Mouse (Mus musculus) kidney, embryonic 14.5 days (tissue): Measurements from ENCODE around the gene Lsm2. TPM values are rescaled to one million over a fixed set of nuclear protein-coding genes. Genes with fewer than 3 reads are reported as not detected.
A peak's percentile ranks its signal among the peaks of the same experiment; 100 is the strongest.
"Not testable (repeated sequence)": the region's sequence is repeated elsewhere in the genome, so short reads cannot be mapped to it uniquely, and the experiment has no call there.

Experiments used
- ATAC-seq: fragments of 200-750 bp; cut with Nextera tagmentation; 2 replicates; pipeline ENCODE4 v1.8.0; 2017; ENCODE audit warnings: moderate number of reproducible peaks, mild to moderate bottlenecking, moderate TSS enrichment, moderate library complexity; ENCODE audit not compliant: low FRiP score, low TSS enrichment
- H3K27ac ChIP-seq: fragments of 300-500 bp; sonication (generic); 2 replicates; pipeline ENCODE4 v1.5.1; 2014; ENCODE audit warnings: low read depth, mild to moderate bottlenecking, low read length, moderate library complexity, mixed read lengths
- H3K27me3 ChIP-seq: fragments of 300-500 bp; sonication (generic); 2 replicates; pipeline ENCODE4 v1.6.1; 2014; ENCODE audit warnings: mild to moderate bottlenecking, low read length; ENCODE audit not compliant: control insufficient read depth, insufficient read depth
- H3K36me3 ChIP-seq: fragments of 300-500 bp; sonication (generic); 2 replicates; pipeline ENCODE4 v1.6.1; 2014; ENCODE audit warnings: low read length, mixed read lengths; ENCODE audit not compliant: control insufficient read depth, insufficient read depth
- H3K4me1 ChIP-seq: fragments of 300-500 bp; sonication (generic); 2 replicates; pipeline ENCODE4 v1.6.1; 2014; ENCODE audit warnings: low read length, mixed read lengths; ENCODE audit not compliant: control insufficient read depth, insufficient read depth
- H3K4me2 ChIP-seq: fragments of 300-500 bp; sonication (generic); replicated peaks from 2 replicates; pipeline ENCODE4 v1.6.1; 2014; ENCODE audit warnings: low read depth, mild to moderate bottlenecking, low read length
- H3K4me3 ChIP-seq: fragments of 300-500 bp; sonication (generic); 2 replicates; pipeline ENCODE4 v1.5.1; 2014; ENCODE audit warnings: mild to moderate bottlenecking, low read length
- H3K9ac ChIP-seq: fragments of 300-500 bp; sonication (generic); 2 replicates; pipeline ENCODE4 v1.6.1; 2014; ENCODE audit warnings: low read depth, mild to moderate bottlenecking, low read length, moderate library complexity
- H3K9me3 ChIP-seq: fragments of 300-500 bp; sonication (generic); 2 replicates; pipeline ENCODE4 v1.6.1; 2016; ENCODE audit warnings: low read length; ENCODE audit not compliant: control insufficient read depth
- WGBS: fragments of 180-500 bp; shearing (Covaris S2); extraction: QIAGEN DNeasy Blood & Tissue Kit; methylation state at CpG from one replicate; pipeline ENCODE4 v1.1.7; 2014; 5-methylcytosine and 5-hydroxymethylcytosine counted together
- polyA plus RNA-seq: library from polyadenylated mRNA; unstranded; fragments of >200 nt; fragmentation: Nextera tagmentation; extraction: Ambion mirVana; gene quantifications from 2 replicates; pipeline ENCODE4 v1.2.1, GENCODE M21; 2014

The Lsm2 gene
- polyA plus RNA-seq, 1 experiment from 2014 or later = 246 TPM

DNA sequence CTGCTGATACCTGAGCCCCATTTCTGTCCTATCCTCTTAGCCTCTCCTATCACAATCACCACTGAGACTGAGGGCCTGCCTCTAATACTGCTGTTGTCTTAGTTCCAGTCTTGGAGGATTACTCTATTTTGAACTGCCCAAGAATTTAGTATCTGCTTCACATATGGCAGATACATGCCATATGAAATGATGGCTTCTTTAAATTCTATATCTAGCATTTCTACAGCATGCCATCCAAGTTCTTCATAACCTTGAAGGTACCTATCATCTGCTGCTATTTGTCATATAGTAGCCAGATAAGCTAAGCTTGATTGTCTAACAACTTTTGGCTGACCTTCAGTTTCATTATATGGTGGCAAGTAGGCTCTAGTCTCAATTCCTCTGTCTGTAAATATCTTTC is 13.1 kb downstream of the Lsm2 start:
- peaks cover 27% of the 10 kb centered on the region; the same call in 1 of the 2 replicates for H3K36me3 ChIP-seq
- H3K9ac ChIP-seq = no peak overlapping the region
- no peak overlapping the region for H3K27ac ChIP-seq
- H3K4me3 ChIP-seq = no peak overlapping the region
- peaks cover 9% of the 10 kb centered on the region for H3K4me1 ChIP-seq
- H3K9me3 ChIP-seq = no peaks in the 10 kb centered on the region
- no peak overlapping the region for H3K4me2 ChIP-seq
- no peaks in the 10 kb centered on the region for H3K27me3 ChIP-seq
- no peak for ATAC-seq

DNA sequence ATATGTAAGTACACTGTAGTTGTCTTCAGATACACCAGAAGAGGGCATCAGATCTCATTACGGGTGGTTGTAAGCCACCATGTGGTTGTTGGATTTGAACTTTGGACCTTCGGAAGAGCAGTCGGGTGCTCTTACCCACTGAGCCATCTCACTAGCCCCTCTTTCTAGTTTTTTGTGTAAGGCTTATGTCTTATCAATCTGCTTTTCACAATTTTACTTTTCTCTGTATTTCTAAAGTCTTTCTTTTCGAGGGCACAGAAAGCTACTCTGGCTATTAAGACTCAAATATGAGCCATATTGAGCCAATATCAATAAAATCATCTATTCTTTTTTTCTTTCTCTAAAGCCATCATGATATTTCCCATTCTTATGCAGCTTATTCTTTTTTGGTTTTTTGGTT is 13.5 kb downstream of the Lsm2 start:
- H3K4me2 ChIP-seq, H3K4me3 ChIP-seq, ATAC-seq, H3K27me3 ChIP-seq, H3K9ac ChIP-seq, H3K27ac ChIP-seq, H3K9me3 ChIP-seq: not testable (repeated sequence)
- Histone ChIP-seq H3K36me3 (peaks cover 26% of the 10 kb centered on the region; the same call in 1 of the 2 replicates), H3K4me1 (peaks cover 12% of the 10 kb centered on the region)
- 92% methylated on average over 4 of the region's 4 CpGs for WGBS

DNA sequence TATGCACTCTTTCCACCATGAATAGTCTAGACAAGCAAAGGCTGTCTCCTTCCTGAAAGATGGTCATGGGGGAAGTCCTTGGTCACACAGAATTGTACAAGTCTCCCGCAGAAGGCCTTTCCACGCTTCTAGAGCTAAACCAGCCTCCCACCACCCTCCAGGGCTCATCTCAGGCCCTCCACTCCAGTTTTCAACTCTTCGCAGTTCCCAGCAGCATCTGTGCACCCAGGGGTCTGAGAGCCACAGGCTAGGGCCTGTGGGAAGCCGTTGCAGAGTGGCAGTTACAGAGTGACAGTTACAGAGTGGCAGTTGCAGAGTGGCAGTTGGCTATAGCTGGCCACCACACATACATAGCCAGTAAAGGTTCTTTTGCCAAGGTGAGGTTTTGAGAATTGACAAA is 14.3 kb downstream of the Lsm2 start:
- not testable (repeated sequence) for ATAC-seq
- 92% methylated on average over 4 of the region's 4 CpGs for WGBS
- H3K36me3 ChIP-seq = peaks cover 23% of the 10 kb centered on the region; the same call in 1 of the 2 replicates

DNA sequence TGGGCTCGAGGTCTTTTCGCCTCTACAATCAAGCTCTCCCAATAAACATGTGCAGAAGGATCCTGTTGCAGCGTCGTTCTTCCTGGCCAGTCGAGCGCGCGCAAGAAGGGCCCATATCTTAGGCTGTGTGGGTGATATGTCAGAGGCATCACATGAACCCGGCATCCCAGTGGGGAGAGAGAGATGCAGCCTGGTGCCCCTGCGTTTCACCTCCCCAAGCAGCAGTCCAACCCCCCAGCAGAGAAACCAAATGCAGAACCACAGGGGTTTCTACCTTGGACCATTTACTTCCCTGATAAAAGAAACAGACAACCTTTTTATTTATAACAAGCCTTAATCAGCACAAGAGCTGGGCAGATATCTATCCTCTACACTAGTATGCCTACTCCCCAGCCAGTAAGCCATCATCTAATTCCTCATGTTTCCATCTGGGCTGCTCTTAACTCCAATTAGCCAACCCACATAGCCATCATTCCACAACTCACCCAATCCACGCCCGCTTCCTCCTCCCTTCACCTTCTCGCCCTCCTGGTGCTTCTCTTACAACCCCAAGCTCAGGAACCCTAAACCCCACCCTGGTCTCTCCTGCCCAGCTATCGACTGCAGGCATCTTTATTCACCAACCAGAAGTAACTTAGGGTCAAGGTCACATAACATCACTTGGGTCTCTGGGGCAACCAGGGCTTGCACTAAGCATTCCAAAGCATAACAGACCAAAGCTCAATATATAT is 14.9 kb downstream of the Lsm2 start:
- H3K4me3 ChIP-seq = peak overlapping the region; percentile 6; the same call in 1 of the 2 replicates
- 83% methylated on average over 12 of the region's 14 CpGs for WGBS
- no peak overlapping the region; the same call in 1 of the 2 replicates for H3K4me2 ChIP-seq
- no peak for ATAC-seq
- no peak overlapping the region for H3K27ac ChIP-seq
- H3K27me3 ChIP-seq = no peaks in the 10 kb centered on the region
- H3K9me3 ChIP-seq = no peaks in the 10 kb centered on the region
- peaks cover 12% of the 10 kb centered on the region for H3K4me1 ChIP-seq
- H3K9ac ChIP-seq = no peak overlapping the region
- H3K36me3 ChIP-seq = peaks cover 17% of the 10 kb centered on the region; the same call in 1 of the 2 replicates

More for the DNA sequence above, 14.3 kb downstream of the Lsm2 start:
- not testable (repeated sequence) for H3K27ac ChIP-seq, H3K9me3 ChIP-seq, H3K4me2 ChIP-seq, H3K4me3 ChIP-seq, H3K9ac ChIP-seq, H3K27me3 ChIP-seq
- H3K4me1 ChIP-seq = peaks cover 12% of the 10 kb centered on the region

DNA sequence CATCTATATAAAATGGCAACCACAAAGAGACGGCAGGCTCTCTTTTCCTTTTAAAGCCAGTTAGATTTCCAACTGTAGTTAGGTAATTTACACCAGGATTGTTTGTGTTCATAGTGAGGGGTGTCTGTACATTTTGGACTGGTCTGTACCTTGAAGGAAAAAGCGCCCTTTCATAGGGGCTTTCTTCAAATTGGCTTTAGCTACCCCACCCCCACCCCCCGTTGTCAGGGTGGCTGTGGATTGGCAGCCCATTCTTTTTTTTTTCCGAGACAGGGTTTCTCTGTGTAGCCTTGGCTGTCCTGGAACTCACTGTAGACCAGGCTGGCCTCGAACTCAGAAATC is 15.5 kb downstream of the Lsm2 start:
- no peaks in the 10 kb centered on the region for H3K9me3 ChIP-seq
- H3K4me2 ChIP-seq = no peak overlapping the region; the same call in 1 of the 2 replicates
- H3K27me3 ChIP-seq = no peaks in the 10 kb centered on the region
- H3K4me3 ChIP-seq = peak overlapping the region; percentile 6; the same call in 1 of the 2 replicates
- peaks cover 13% of the 10 kb centered on the region for H3K4me1 ChIP-seq
- peaks cover 16% of the 10 kb centered on the region; the same call in 1 of the 2 replicates for H3K36me3 ChIP-seq
- no peak overlapping the region for H3K27ac ChIP-seq
- no peak for ATAC-seq
- no peak overlapping the region for H3K9ac ChIP-seq
- WGBS = 90% methylated on average over 5 of the region's 5 CpGs

DNA sequence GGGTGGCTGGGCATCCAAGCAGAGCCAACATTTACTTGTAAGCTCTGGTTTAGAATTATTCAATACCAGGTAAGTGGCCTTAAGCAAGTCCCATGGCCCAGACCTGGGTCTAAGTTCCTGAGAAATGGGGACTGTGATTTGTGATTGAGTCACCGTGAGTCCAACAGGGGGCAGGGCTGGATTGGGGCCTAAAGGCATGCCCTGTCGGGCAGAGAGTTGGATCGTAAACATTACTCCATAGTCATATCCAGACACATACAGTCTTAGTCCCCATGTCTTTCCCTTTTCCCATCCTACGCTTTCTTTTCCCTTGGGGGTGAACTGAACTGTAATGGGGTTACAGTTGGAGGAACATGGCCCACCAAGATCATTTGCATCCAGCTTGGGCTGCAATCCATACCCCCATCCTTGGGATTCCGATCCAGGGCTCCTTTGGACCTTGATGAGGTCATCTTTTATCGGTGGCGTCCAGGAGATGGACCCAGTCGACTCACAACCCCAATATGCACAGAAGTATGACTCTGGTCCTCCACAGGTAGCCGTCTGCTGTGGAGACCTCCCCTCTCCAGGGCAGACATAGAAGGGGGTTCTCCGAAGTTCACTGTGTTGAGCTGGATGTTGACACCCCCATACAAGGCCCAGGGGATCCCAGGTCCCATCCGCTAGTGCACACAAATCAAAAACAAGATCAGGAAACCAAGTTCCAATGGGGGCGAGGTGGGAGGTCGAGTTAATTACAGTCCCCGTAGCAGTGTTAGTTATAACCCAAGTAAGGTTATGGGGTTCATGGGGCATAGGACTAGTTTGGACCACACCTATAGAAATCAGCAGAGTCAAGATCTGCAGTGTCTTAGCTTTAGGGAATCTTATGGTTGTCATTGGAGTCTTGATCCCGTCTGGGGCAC is 17.1 kb downstream of the Lsm2 start:
- H3K9ac ChIP-seq = peak overlapping the region; percentile 14; the same call in 1 of the 2 replicates
- ATAC-seq = no peak
- H3K36me3 ChIP-seq = peaks cover 16% of the 10 kb centered on the region; the same call in 1 of the 2 replicates

DNA sequence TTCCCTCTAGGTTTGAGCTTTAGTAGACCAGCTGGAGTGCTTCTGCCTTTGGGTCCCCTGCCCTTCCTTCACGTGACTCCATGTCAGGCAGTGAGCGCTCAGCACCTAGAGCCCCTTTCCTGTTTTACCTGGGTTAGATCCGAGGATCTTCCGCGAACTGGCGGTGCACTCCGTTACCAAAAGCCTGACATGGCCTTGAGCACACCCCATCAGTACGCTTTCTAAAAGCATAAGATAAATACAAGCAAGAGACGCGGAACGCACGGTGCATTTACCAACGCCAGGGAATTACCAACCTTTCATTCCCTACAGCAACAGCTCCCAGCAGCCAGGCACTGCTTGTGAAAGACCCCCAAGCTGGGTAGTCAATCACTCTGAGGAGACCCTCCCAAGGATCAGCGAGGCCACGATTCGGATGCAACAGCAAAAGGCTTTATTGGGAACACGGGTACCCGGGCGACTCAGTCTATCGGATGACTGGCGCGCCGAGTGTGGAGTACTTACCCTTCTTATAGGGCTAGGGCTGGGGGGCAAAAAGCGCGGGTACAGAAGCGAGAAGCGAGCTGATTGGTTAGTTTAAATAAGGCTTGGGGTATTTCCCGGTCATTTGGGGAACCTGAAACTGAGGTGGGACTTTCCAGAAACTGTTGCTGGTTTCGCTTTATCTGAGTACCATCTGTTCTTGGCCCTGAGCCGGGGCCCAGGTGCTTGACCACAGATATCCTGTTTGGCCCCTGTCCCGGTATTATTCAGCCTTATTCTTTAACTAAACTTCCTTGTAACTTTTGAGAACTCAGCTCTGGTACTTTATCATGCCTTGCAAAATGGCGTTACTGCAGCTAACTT is 18.4 kb downstream of the Lsm2 start:
- ATAC-seq, H3K9me3 ChIP-seq, H3K27me3 ChIP-seq: not testable (repeated sequence)
- Histone ChIP-seq H3K4me1 (peaks cover 28% of the 10 kb centered on the region), H3K9ac (peak overlapping the region; percentile 86), H3K4me3 (peak overlapping the region; percentile 95), H3K36me3 (peaks cover 27% of the 10 kb centered on the region), H3K27ac (peak overlapping the region; percentile 98), H3K4me2 (peak overlapping the region; percentile 97)
- 20% methylated on average over 29 of the region's 32 CpGs for WGBS

More for the DNA sequence above, 17.1 kb downstream of the Lsm2 start:
- H3K4me2 ChIP-seq = peak overlapping the region; percentile 97
- H3K27ac ChIP-seq = no peak overlapping the region
- H3K27me3 ChIP-seq = no peaks in the 10 kb centered on the region
- H3K4me1 ChIP-seq = peaks cover 28% of the 10 kb centered on the region
- H3K9me3 ChIP-seq = no peaks in the 10 kb centered on the region
- WGBS = 90% methylated on average over 15 of the region's 15 CpGs
- H3K4me3 ChIP-seq = peak overlapping the region; percentile 36; the same call in 1 of the 2 replicates

DNA sequence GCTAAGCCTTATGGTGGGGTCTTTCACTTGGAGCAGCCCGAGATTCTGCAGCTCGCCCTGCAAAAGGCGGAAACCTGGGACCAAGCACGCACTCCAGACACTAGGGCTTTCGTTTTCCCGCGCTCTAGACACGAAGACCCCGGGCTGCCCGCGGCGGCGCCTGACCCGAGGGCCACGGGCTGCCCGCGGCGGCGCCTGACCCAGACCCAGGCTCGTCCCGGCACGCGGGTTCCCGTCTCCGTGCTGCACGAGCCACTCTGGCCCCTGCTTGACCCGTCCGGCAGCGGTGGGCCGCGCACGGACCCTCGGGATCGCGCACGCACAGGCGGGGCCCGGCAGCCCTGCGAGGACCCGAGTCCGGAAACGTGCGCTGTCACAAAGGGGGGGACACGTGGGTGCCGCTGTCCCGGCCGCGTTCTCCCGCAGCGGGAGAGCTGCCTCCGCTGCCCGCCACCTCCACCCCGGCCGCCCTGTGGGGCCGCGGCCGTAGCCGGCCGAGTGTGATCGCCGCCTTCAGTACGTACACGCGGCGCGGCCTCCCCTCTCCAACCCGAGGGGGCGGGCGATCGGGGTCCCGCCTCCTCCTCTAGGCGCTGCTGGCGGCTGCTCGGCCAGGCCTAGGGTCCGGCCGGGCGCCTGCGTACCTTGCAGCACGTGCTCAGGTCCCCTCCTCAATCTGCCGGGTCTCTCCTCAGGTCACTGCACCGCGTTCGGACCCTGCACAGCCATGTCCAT is 19.2 kb downstream of the Lsm2 start, which contains the start of gene Vars:
TSS of gene Vars (plus strand) at position 271 of the 735 bp plus-strand sequence.
- peak within 1 kb of the TSS; percentile 86 for H3K9ac ChIP-seq
- no peaks in the 10 kb centered on the region for H3K9me3 ChIP-seq
- peaks cover 35% of the 10 kb centered on the region for H3K36me3 ChIP-seq
- ATAC-seq = peak; percentile 93
- H3K4me2 ChIP-seq = peak within 1 kb of the TSS; percentile 97
- peaks cover 28% of the 10 kb centered on the region for H3K4me1 ChIP-seq
- WGBS = 0% methylated on average over 64 of the region's 83 CpGs
- H3K27me3 ChIP-seq = no peaks in the 10 kb centered on the region
- peak within 1 kb of the TSS; percentile 95 for H3K4me3 ChIP-seq
- H3K27ac ChIP-seq = peak within 1 kb of the TSS; percentile 98
